Mouse (Mus musculus) fat pad, adult 2 months (tissue): ENCODE results near the gene Rbfox1.

ENCODE experiments used
- DNase-seq: peaks from one replicate; pipeline ENCODE4 v3.0.0-alpha.2; 2011; ENCODE audit warnings: low read depth, low spot score; ENCODE audit errors: extremely low read depth

Rbfox1 gene

GRCm38 (mm10) chr16:7292985-7293805, 1408.0 kb downstream of the Rbfox1 start:
- DNase-seq = no peak

- no peak for DNase-seq
These were observed 1417.3 kb downstream of the Rbfox1 start for GRCm38 (mm10) chr16:7302416-7302815.

- no peak for DNase-seq
These were observed 1444.0 kb downstream of the Rbfox1 start for GRCm38 (mm10) chr16:7329196-7329595.

- DNase-seq = no peak
These were observed 1456.0 kb downstream of the Rbfox1 start for GRCm38 (mm10) chr16:7341186-7341585.

GRCm38 (mm10) chr16:7345298-7345697, 1460.1 kb downstream of the Rbfox1 start:
- DNase-seq = no peak

- DNase-seq = no peak
These were observed 1461.0 kb downstream of the Rbfox1 start for GRCm38 (mm10) chr16:7346001-7346625.

- DNase-seq = no peak
These were observed 1462.5 kb downstream of the Rbfox1 start for GRCm38 (mm10) chr16:7347522-7348165.

GRCm38 (mm10) chr16:7352808-7353207, 1467.7 kb downstream of the Rbfox1 start:
- DNase-seq = no peak

- DNase-seq = no peak
These were observed 1469.0 kb downstream of the Rbfox1 start for GRCm38 (mm10) chr16:7354116-7354515.

GRCm38 (mm10) chr16:7359043-7359442, 1473.9 kb downstream of the Rbfox1 start:
- DNase-seq = no peak

- no peak for DNase-seq
These were observed 1475.6 kb downstream of the Rbfox1 start for GRCm38 (mm10) chr16:7360706-7361105.

- DNase-seq = no peak
These were observed 1480.7 kb downstream of the Rbfox1 start for GRCm38 (mm10) chr16:7365878-7366277.

- DNase-seq = no peak
These were observed 1489.0 kb downstream of the Rbfox1 start for GRCm38 (mm10) chr16:7374146-7374545.

- no peak for DNase-seq
These were observed 1489.5 kb downstream of the Rbfox1 start for GRCm38 (mm10) chr16:7374674-7375073.

- no peak for DNase-seq
These were observed 1510.9 kb downstream of the Rbfox1 start for GRCm38 (mm10) chr16:7396101-7396500.

GRCm38 (mm10) chr16:7404766-7405492, 1519.8 kb downstream of the Rbfox1 start:
- no peak for DNase-seq

- DNase-seq = no peak
These were observed 1522.9 kb downstream of the Rbfox1 start for GRCm38 (mm10) chr16:7407862-7408640.

- no peak for DNase-seq
These were observed 1534.6 kb downstream of the Rbfox1 start for GRCm38 (mm10) chr16:7419655-7420281.

- no peak for DNase-seq
These were observed 1540.4 kb downstream of the Rbfox1 start for GRCm38 (mm10) chr16:7425386-7426089.
